17 mouse cellular contexts compared by ENCODE assay signal in genomic region chr15:28823526-28823925, GRCm38 (mm10).
DNase-seq lines count a peak whose midpoint lies in the region; ATAC-seq and TF ChIP-seq lines count a peak whose summit lies in the region.
"Had no signal": no experiment of that assay in that cellular context is flagged by ENCODE, and none has a peak within 500 bp of the region (broad histone marks: within the 10 kb centered on the region; RNA-seq: fewer than 3 reads in every experiment).

No protein-coding gene starts in this region.

- no peaks in the 10 kb centered on the region for H3K9me3 ChIP-seq in kidney, postnatal 0 days (replicated peaks; ENCODE audit: low read length)
- no peaks in the 10 kb centered on the region for H3K9me3 ChIP-seq in kidney, embryonic 14.5 days (ENCODE audit: control insufficient read depth, low read length)
- no peaks in the 10 kb centered on the region for H3K9me3 ChIP-seq in MEL (replicated peaks; ENCODE audit: insufficient read depth, low read length)
- H3K9me3 ChIP-seq: embryonic facial prominence, embryonic 12.5 days; heart, embryonic 12.5 days; lung, embryonic 15.5 days; megakaryocyte, embryonic 14.5 days; neural tube, embryonic 13.5 days had no signal

- no peak for TF ChIP-seq CTCF in kidney, postnatal 0 days (IDR thresholded peaks at IDR 0.05; ENCODE audit: low read depth)
- no peak for TF ChIP-seq CTCF in MEL (IDR thresholded peaks at IDR 0.05 in 2 of 3, conservative IDR thresholded peaks at IDR 0.05 in 1 of 3; ENCODE audit: control insufficient read depth in 1 of 3, insufficient read depth in 1 of 3, low read depth in 2 of 3, low read length in 3 of 3, poor library complexity in 1 of 3, severe bottlenecking in 1 of 3)

- no peak overlapping the region for H3K9ac ChIP-seq in kidney, postnatal 0 days (ENCODE audit: low read depth, low read length)
- H3K9ac ChIP-seq in kidney, embryonic 14.5 days (ENCODE audit: low read depth, low read length), result no peak overlapping the region
- H3K9ac ChIP-seq in MEL (ENCODE audit: control insufficient read depth, low read depth, low read length, poor library complexity, severe bottlenecking), result no peak overlapping the region
- H3K9ac ChIP-seq: embryonic facial prominence, embryonic 12.5 days; heart, embryonic 12.5 days; lung, embryonic 15.5 days; neural tube, embryonic 13.5 days had no signal

- DNase-seq in kidney, postnatal 0 days (ENCODE audit: low spot score), result peak; percentile 30
- peak; percentile 44 for DNase-seq in MEL (ENCODE audit: low read depth, low spot score)
- DNase-seq in embryo, embryonic 11 days, result peak; percentile 43
- DNase-seq in retina, embryonic 14.5 days (ENCODE audit: low spot score), result peak; percentile 50
- no peak for DNase-seq in adrenal gland, postnatal 4 days (ENCODE audit: low spot score in 2 of 2)
- DNase-seq: adrenal gland, adult 2 months; cerebellum, adult 9-10 months; gastrocnemius, postnatal 36 days; heart, postnatal 36 days had no signal

- TF ChIP-seq EP300 in MEL (IDR thresholded peaks at IDR 0.05; ENCODE audit: low read depth in 1 of 2, low read length in 2 of 2), result no peak

- H3K36me3 ChIP-seq in kidney, postnatal 0 days (ENCODE audit: insufficient read depth, low read length), result no peaks in the 10 kb centered on the region
- no peaks in the 10 kb centered on the region for H3K36me3 ChIP-seq in kidney, embryonic 14.5 days (ENCODE audit: control insufficient read depth, insufficient read depth, low read length)
- no peaks in the 10 kb centered on the region for H3K36me3 ChIP-seq in MEL (ENCODE audit: control insufficient read depth in 1 of 2, insufficient read depth in 2 of 2, low read length in 2 of 2)
- H3K36me3 ChIP-seq: embryonic facial prominence, embryonic 12.5 days; heart, embryonic 12.5 days; lung, embryonic 15.5 days; neural tube, embryonic 13.5 days had no signal

- no peaks in the 10 kb centered on the region for H3K79me2 ChIP-seq in MEL (ENCODE audit: control insufficient read depth, insufficient read depth, low read length, poor library complexity)

- TF ChIP-seq POLR2A in MEL (IDR thresholded peaks at IDR 0.05; ENCODE audit: control insufficient read depth in 1 of 2, insufficient read depth in 1 of 2, low read depth in 1 of 2, low read length in 2 of 2, poor library complexity in 1 of 2), result no peak

- no peak overlapping the region for H3K4me2 ChIP-seq in kidney, postnatal 0 days (ENCODE audit: low read length)
- no peak overlapping the region for H3K4me2 ChIP-seq in kidney, embryonic 14.5 days (replicated peaks; ENCODE audit: low read depth, low read length)
- H3K4me2 ChIP-seq: embryonic facial prominence, embryonic 12.5 days; heart, embryonic 12.5 days; lung, embryonic 15.5 days; neural tube, embryonic 13.5 days had no signal

- no peak for ATAC-seq in kidney, postnatal 0 days (replicated peaks; ENCODE audit: low FRiP score, low read depth)
- ATAC-seq in kidney, embryonic 14.5 days (ENCODE audit: low FRiP score, low TSS enrichment), result no peak
- ATAC-seq in activated CD4-positive, CD25-positive, alpha-beta regulatory T cell, adult 4 months, result no peak
- ATAC-seq: inflammation-experienced regulatory T-cells, adult 6 months had no signal

- no peak for TF ChIP-seq RAD21 in MEL (IDR thresholded peaks at IDR 0.05; ENCODE audit: low read depth, low read length)

- H3K27ac ChIP-seq in kidney, postnatal 0 days, result no peak overlapping the region
- no peak overlapping the region for H3K27ac ChIP-seq in kidney, embryonic 14.5 days (ENCODE audit: low read depth, low read length)
- H3K27ac ChIP-seq in MEL (ENCODE audit: control insufficient read depth, low read depth, low read length), result no peak overlapping the region
- H3K27ac ChIP-seq: embryonic facial prominence, embryonic 12.5 days; lung, embryonic 15.5 days; neural tube, embryonic 13.5 days had no signal

- no peak overlapping the region for H3K4me3 ChIP-seq in kidney, postnatal 0 days (replicated peaks; ENCODE audit: low read depth, low read length)
- H3K4me3 ChIP-seq in kidney, embryonic 14.5 days (ENCODE audit: low read length), result no peak overlapping the region
- H3K4me3 ChIP-seq in MEL (ENCODE audit: control insufficient read depth in 1 of 2, insufficient read depth in 1 of 2, low read depth in 2 of 2, low read length in 2 of 2), result no peak overlapping the region
- H3K4me3 ChIP-seq: embryonic facial prominence, embryonic 12.5 days; heart, embryonic 12.5 days; lung, embryonic 15.5 days; megakaryocyte, embryonic 14.5 days; neural tube, embryonic 13.5 days had no signal

- H3K4me1 ChIP-seq in kidney, postnatal 0 days (replicated peaks; ENCODE audit: insufficient read depth, low read length), result no peaks in the 10 kb centered on the region
- H3K4me1 ChIP-seq in kidney, embryonic 14.5 days (ENCODE audit: control insufficient read depth, insufficient read depth, low read length), result no peaks in the 10 kb centered on the region
- no peaks in the 10 kb centered on the region for H3K4me1 ChIP-seq in MEL (ENCODE audit: control insufficient read depth in 1 of 2, insufficient read depth in 2 of 2, low read length in 2 of 2)
- H3K4me1 ChIP-seq: embryonic facial prominence, embryonic 12.5 days; heart, embryonic 12.5 days; lung, embryonic 15.5 days; megakaryocyte, embryonic 14.5 days; neural tube, embryonic 13.5 days had no signal

- H3K27me3 ChIP-seq in kidney, postnatal 0 days (ENCODE audit: insufficient read depth, low read length), result no peaks in the 10 kb centered on the region
- H3K27me3 ChIP-seq in kidney, embryonic 14.5 days (ENCODE audit: control insufficient read depth, insufficient read depth, low read length), result no peaks in the 10 kb centered on the region
- H3K27me3 ChIP-seq in MEL (ENCODE audit: control insufficient read depth in 1 of 2, insufficient read depth in 2 of 2, low read length in 2 of 2), result no peaks in the 10 kb centered on the region
- H3K27me3 ChIP-seq: embryonic facial prominence, embryonic 12.5 days; heart, embryonic 12.5 days; lung, embryonic 15.5 days; megakaryocyte, embryonic 14.5 days; neural tube, embryonic 13.5 days had no signal

- 49% methylated on average over 2 of the region's 2 CpGs for WGBS in kidney, postnatal 0 days
- 55% methylated on average over 2 of the region's 2 CpGs for WGBS in kidney, embryonic 14.5 days

TF ChIP-seq in MEL, 35 proteins besides CTCF, POLR2A, EP300 and RAD21:
- TF ChIP-seq NELFE (IDR thresholded peaks at IDR 0.05; ENCODE audit: low read depth, low read length), result no peak
- TF ChIP-seq TBP (IDR thresholded peaks at IDR 0.05; ENCODE audit: low read depth, low read length), result no peak
- no peak for TF ChIP-seq TCF12 (IDR thresholded peaks at IDR 0.05; ENCODE audit: low read depth, low read length)
- TF ChIP-seq MAFK (IDR thresholded peaks at IDR 0.05; ENCODE audit: borderline replicate concordance, low read depth, low read length), result no peak
- no peak for TF ChIP-seq RCOR1 (IDR thresholded peaks at IDR 0.05; ENCODE audit: low read depth, low read length)
- TF ChIP-seq ZMIZ1 (IDR thresholded peaks at IDR 0.05; ENCODE audit: low read depth, low read length), result no peak
- no peak for TF ChIP-seq MYC (IDR thresholded peaks at IDR 0.05; ENCODE audit: low read depth, low read length)
- TF ChIP-seq E2F4 (IDR thresholded peaks at IDR 0.05; ENCODE audit: borderline replicate concordance, low read depth, low read length), result no peak
- TF ChIP-seq TAL1 (IDR thresholded peaks at IDR 0.05; ENCODE audit: low read length), result no peak
- TF ChIP-seq HCFC1 (IDR thresholded peaks at IDR 0.05; ENCODE audit: low read depth, low read length), result no peak
- TF ChIP-seq GATA1 (IDR thresholded peaks at IDR 0.05; ENCODE audit: low read depth, low read length), result no peak
- TF ChIP-seq MEF2A (IDR thresholded peaks at IDR 0.05; ENCODE audit: extremely low read depth, insufficient replicate concordance, low read depth, low read length, poor library complexity, severe bottlenecking), result no peak
- no peak for TF ChIP-seq POLR2AphosphoS5 (IDR thresholded peaks at IDR 0.05; ENCODE audit: borderline replicate concordance, low read depth, low read length)
- TF ChIP-seq ETS1 (IDR thresholded peaks at IDR 0.05; ENCODE audit: low read depth, low read length), result no peak
- TF ChIP-seq MAX (IDR thresholded peaks at IDR 0.05; ENCODE audit: low read length), result no peak
- no peak for TF ChIP-seq CHD2 (IDR thresholded peaks at IDR 0.05; ENCODE audit: low read length)
- no peak for TF ChIP-seq MAZ (IDR thresholded peaks at IDR 0.05; ENCODE audit: low read depth, low read length)
- no peak for TF ChIP-seq KAT2A (conservative IDR thresholded peaks at IDR 0.05; ENCODE audit: low read depth, low read length)

Comparison
In these comparisons a context has a peak if more than half of its experiments do, and no peak if none do; other contexts are left out.
1. DNase-seq: peak in kidney, postnatal 0 days (single experiment), MEL (single experiment), embryo, embryonic 11 days (single experiment) and retina, embryonic 14.5 days (single experiment); none in adrenal gland, postnatal 4 days (0 of 2).